Mouse (Mus musculus) thymus, adult 2 months (tissue): ENCODE measurements at regions not wholly inside any gene's neighbourhood (a gene's known extent, or its start where the extent isn't known, plus 50 kb on each side); places are given as distances from the start of the nearest gene placed in this dataset.

Source experiments
- CTCF ChIP-seq: fragments of 200-500 bp; IDR thresholded peaks from 2 replicates; pipeline ENCODE4 v1.5.1; 2012; ENCODE audit warnings: mild to moderate bottlenecking, control low read depth, low read length, moderate library complexity, borderline replicate concordance; ENCODE audit not compliant: control insufficient read depth, poor library complexity, insufficient read depth; ENCODE audit errors: extremely low read depth
- POLR2A ChIP-seq: fragments of 200-500 bp; IDR thresholded peaks from 2 replicates; pipeline ENCODE4 v1.6.1; 2012; ENCODE audit warnings: mild to moderate bottlenecking, low read length, control low read depth, moderate library complexity; ENCODE audit not compliant: control insufficient read depth, poor library complexity, insufficient read depth; ENCODE audit errors: extremely low read depth

GRCm38 (mm10) chr16:22717462-22717861, 60.4 kb upstream of the Dgkg start:
- TF ChIP-seq CTCF = no peak
- no peak for TF ChIP-seq POLR2A
